ENCODE assay signal across 17 mouse cellular contexts in the genomic region with DNA sequence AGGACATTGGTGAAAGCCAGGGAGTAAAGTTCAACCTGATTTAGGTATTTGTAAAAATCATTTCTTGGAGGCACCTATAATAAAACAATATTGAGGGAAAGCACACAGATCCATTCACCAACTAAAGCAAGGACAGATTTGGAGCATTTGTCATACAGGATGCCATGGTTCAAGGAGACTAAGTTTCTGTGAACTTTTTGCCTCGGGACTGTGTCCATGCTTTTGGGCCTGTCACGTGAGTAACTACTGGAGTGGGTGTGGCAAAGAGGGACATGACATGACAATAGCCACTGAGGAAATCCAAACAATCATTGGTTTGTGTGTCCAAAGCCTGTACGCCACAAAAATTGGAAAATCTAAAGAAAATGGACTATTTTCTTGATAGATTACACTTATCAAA.
"Had no signal": no experiment of that assay in that cellular context is flagged by ENCODE, and none has a peak within 500 bp of the region (broad histone marks: within the 10 kb centered on the region; RNA-seq: fewer than 3 reads in every experiment).

No protein-coding gene starts in this region.

- ATAC-seq: lung, postnatal 0 days; midbrain, embryonic 16.5 days had no signal

- H3K27ac ChIP-seq: lung, embryonic 15.5 days; macrophage; midbrain, embryonic 12.5 days; neural tube, embryonic 12.5 days; stomach, embryonic 15.5 days; stomach, postnatal 0 days had no signal

- H3K36me3 ChIP-seq: lung, embryonic 15.5 days; midbrain, embryonic 12.5 days; neural tube, embryonic 12.5 days; stomach, embryonic 15.5 days had no signal

- H3K9me3 ChIP-seq: lung, embryonic 15.5 days; megakaryocyte, embryonic 14.5 days; neural tube, embryonic 12.5 days; stomach, embryonic 15.5 days had no signal

- H3K4me2 ChIP-seq: lung, embryonic 15.5 days; midbrain, embryonic 12.5 days; neural tube, embryonic 12.5 days; stomach, embryonic 15.5 days had no signal

- DNase-seq: lung, adult 2 months; lung, postnatal 14 days; lung, postnatal 36 days; midbrain, embryonic 14.5 days; right cerebral cortex, postnatal 14 days; thymus, adult 2 months; thymus, postnatal 25 days; thymus, postnatal 4 days had no signal

- H3K27me3 ChIP-seq: lung, embryonic 15.5 days; megakaryocyte, embryonic 14.5 days; midbrain, embryonic 12.5 days; neural tube, embryonic 12.5 days; stomach, embryonic 15.5 days had no signal

- H3K4me1 ChIP-seq: lung, embryonic 15.5 days; megakaryocyte, embryonic 14.5 days; midbrain, embryonic 12.5 days; neural tube, embryonic 12.5 days; stomach, embryonic 15.5 days had no signal

- H3K4me3 ChIP-seq: lung, embryonic 15.5 days; megakaryocyte, embryonic 14.5 days; midbrain, embryonic 12.5 days; neural tube, embryonic 12.5 days; stomach, embryonic 15.5 days had no signal

- H3K9ac ChIP-seq: lung, embryonic 15.5 days; midbrain, embryonic 12.5 days; neural tube, embryonic 12.5 days; stomach, embryonic 15.5 days had no signal
